Mouse (Mus musculus): ENCODE results near the gene Tmem242. TPM values are rescaled to one million over a fixed set of nuclear protein-coding genes. Genes with fewer than 3 reads are reported as not detected.
A peak's percentile ranks its signal among the peaks of the same experiment; 100 is the strongest.

Tmem242 gene
- polyA plus RNA-seq, 1 experiment from 2014 or later = 142 TPM

- no peak overlapping the region for H3K4me3 ChIP-seq (ENCODE audit: low read length)
- H3K27me3 ChIP-seq (ENCODE audit: control insufficient read depth, insufficient read depth, low read length) = no peaks in the 10 kb centered on the region
- no peaks in the 10 kb centered on the region for H3K36me3 ChIP-seq (ENCODE audit: control insufficient read depth, insufficient read depth, low read length)
- H3K27ac ChIP-seq (ENCODE audit: low read depth, low read length) = no peak overlapping the region
- no peaks in the 10 kb centered on the region for H3K9me3 ChIP-seq (ENCODE audit: control insufficient read depth, low read length)
- no peak for ATAC-seq (ENCODE audit: low FRiP score, low TSS enrichment)
- H3K4me2 ChIP-seq (replicated peaks; ENCODE audit: low read depth, low read length) = 0 out of 2 replicates have a peak overlapping the region, but pooled peaks have one; percentile 5
- no peak overlapping the region for H3K9ac ChIP-seq (ENCODE audit: low read depth, low read length)
- no peaks in the 10 kb centered on the region for H3K4me1 ChIP-seq (ENCODE audit: control insufficient read depth, insufficient read depth, low read length)
- 36% methylated on average over 11 of the region's 11 CpGs for WGBS
Measured at GRCm38 (mm10) chr17:5377151-5377929, 62.7 kb downstream of the Tmem242 start.

GRCm38 (mm10) chr17:5372951-5373350, 67.1 kb downstream of the Tmem242 start:
- ATAC-seq (ENCODE audit: low FRiP score, low TSS enrichment) = no peak
- Histone ChIP-seq H3K4me1 (ENCODE audit: control insufficient read depth, insufficient read depth, low read length) (no peaks in the 10 kb centered on the region), H3K4me2 (replicated peaks; ENCODE audit: low read depth, low read length) (no peak overlapping the region), H3K9me3 (ENCODE audit: control insufficient read depth, low read length) (no peaks in the 10 kb centered on the region), H3K27ac (ENCODE audit: low read depth, low read length) (no peak overlapping the region), H3K27me3 (ENCODE audit: control insufficient read depth, insufficient read depth, low read length) (no peaks in the 10 kb centered on the region), H3K4me3 (ENCODE audit: low read length) (no peak overlapping the region), H3K9ac (ENCODE audit: low read depth, low read length) (no peak overlapping the region), H3K36me3 (ENCODE audit: control insufficient read depth, insufficient read depth, low read length) (no peaks in the 10 kb centered on the region)
- WGBS = 85% methylated on average over 8 of the region's 8 CpGs

GRCm38 (mm10) chr17:5371521-5371920, 68.5 kb downstream of the Tmem242 start:
- no peaks in the 10 kb centered on the region for H3K27me3 ChIP-seq (ENCODE audit: control insufficient read depth, insufficient read depth, low read length)
- no peak overlapping the region for H3K4me2 ChIP-seq (replicated peaks; ENCODE audit: low read depth, low read length)
- no peaks in the 10 kb centered on the region for H3K4me1 ChIP-seq (ENCODE audit: control insufficient read depth, insufficient read depth, low read length)
- H3K27ac ChIP-seq (ENCODE audit: low read depth, low read length) = no peak overlapping the region
- WGBS = 71% methylated on average over 7 of the region's 7 CpGs
- no peaks in the 10 kb centered on the region for H3K9me3 ChIP-seq (ENCODE audit: control insufficient read depth, low read length)
- no peak for ATAC-seq (ENCODE audit: low FRiP score, low TSS enrichment)
- no peak overlapping the region for H3K4me3 ChIP-seq (ENCODE audit: low read length)
- no peak overlapping the region for H3K9ac ChIP-seq (ENCODE audit: low read depth, low read length)
- no peaks in the 10 kb centered on the region for H3K36me3 ChIP-seq (ENCODE audit: control insufficient read depth, insufficient read depth, low read length)

GRCm38 (mm10) chr17:5371032-5371431, 69.0 kb downstream of the Tmem242 start:
- Histone ChIP-seq H3K9me3 (ENCODE audit: control insufficient read depth, low read length) (no peaks in the 10 kb centered on the region), H3K4me3 (ENCODE audit: low read length) (no peak overlapping the region), H3K4me1 (ENCODE audit: control insufficient read depth, insufficient read depth, low read length) (no peaks in the 10 kb centered on the region), H3K4me2 (replicated peaks; ENCODE audit: low read depth, low read length) (no peak overlapping the region), H3K27ac (ENCODE audit: low read depth, low read length) (no peak overlapping the region), H3K9ac (ENCODE audit: low read depth, low read length) (no peak overlapping the region), H3K27me3 (ENCODE audit: control insufficient read depth, insufficient read depth, low read length) (no peaks in the 10 kb centered on the region), H3K36me3 (ENCODE audit: control insufficient read depth, insufficient read depth, low read length) (no peaks in the 10 kb centered on the region)
- WGBS = 78% methylated on average over 4 of the region's 4 CpGs
- ATAC-seq (ENCODE audit: low FRiP score, low TSS enrichment) = no peak

GRCm38 (mm10) chr17:5365992-5366398, 74.1 kb downstream of the Tmem242 start:
- H3K27me3 ChIP-seq (ENCODE audit: control insufficient read depth, insufficient read depth, low read length) = no peaks in the 10 kb centered on the region
- 15% methylated on average over 8 of the region's 8 CpGs for WGBS

More at GRCm38 (mm10) chr17:5365992-5366398, 74.1 kb downstream of the Tmem242 start:
- Histone ChIP-seq H3K27ac (ENCODE audit: low read depth, low read length) (no peak overlapping the region), H3K36me3 (ENCODE audit: control insufficient read depth, insufficient read depth, low read length) (no peaks in the 10 kb centered on the region), H3K4me2 (replicated peaks; ENCODE audit: low read depth, low read length) (no peak overlapping the region), H3K9ac (ENCODE audit: low read depth, low read length) (no peak overlapping the region), H3K4me1 (ENCODE audit: control insufficient read depth, insufficient read depth, low read length) (0 out of 2 replicates have a peak, but pooled peaks cover 4% of the 10 kb centered on the region), H3K4me3 (ENCODE audit: low read length) (no peak overlapping the region), H3K9me3 (ENCODE audit: control insufficient read depth, low read length) (no peaks in the 10 kb centered on the region)
- peak; percentile 55; the same call in 1 of the 2 replicates for ATAC-seq (ENCODE audit: low FRiP score, low TSS enrichment)

Small RNA genes within 50 kb of the gene (microRNA-seq; reads per million reads assigned to microRNA genes)
- gene Gm22475 = not detected

Other genes starting within 250 kb of the Tmem242 start
- not detected in 2 replicates for gene Ldhal6b, start 21.5 kb downstream of the Tmem242 start, polyA plus RNA-seq (2014; fragmentation: Nextera tagmentation; extraction: Ambion mirVana)
- gene Zdhhc14, start 52.3 kb upstream of the Tmem242 start, polyA plus RNA-seq (2014; fragmentation: Nextera tagmentation; extraction: Ambion mirVana) = 2.0 and 2.7 TPM in 2 replicates